Mouse (Mus musculus) cerebellum, adult 18-20 months (tissue): Measurements from ENCODE around the gene Atrnl1.

ENCODE experiments used
- DNase-seq, 2 experiments: peaks; one replicate each; pipeline ENCODE4 v3.0.0; 2021

Gene Atrnl1

GRCm38 (mm10) chr19:58124566-58124965 lies 513.7 kb downstream of the Atrnl1 start:
- no peak for DNase-seq

- DNase-seq: no peak
These were observed 514.2 kb downstream of the Atrnl1 start for GRCm38 (mm10) chr19:58125010-58125409.

- no peak for DNase-seq
These were observed 521.1 kb downstream of the Atrnl1 start for GRCm38 (mm10) chr19:58131896-58132295.

- DNase-seq: no peak
These were observed 529.5 kb downstream of the Atrnl1 start for GRCm38 (mm10) chr19:58140191-58140784.

GRCm38 (mm10) chr19:58143853-58144454 lies 533.1 kb downstream of the Atrnl1 start:
- no peak for DNase-seq

- no peak for DNase-seq
These were observed 534.7 kb downstream of the Atrnl1 start for GRCm38 (mm10) chr19:58145521-58145920.

- DNase-seq: no peak
These were observed 540.4 kb downstream of the Atrnl1 start for GRCm38 (mm10) chr19:58151257-58151656.

GRCm38 (mm10) chr19:58161569-58161968 lies 550.7 kb downstream of the Atrnl1 start:
- DNase-seq: no peak

- no peak for DNase-seq
These were observed 554.2 kb downstream of the Atrnl1 start for GRCm38 (mm10) chr19:58164896-58165634.

- no peak for DNase-seq
These were observed 554.8 kb downstream of the Atrnl1 start for GRCm38 (mm10) chr19:58165635-58166015.

- DNase-seq: no peak
These were observed 555.3 kb downstream of the Atrnl1 start for GRCm38 (mm10) chr19:58166147-58166546.

GRCm38 (mm10) chr19:58178410-58178809 lies 567.6 kb downstream of the Atrnl1 start:
- DNase-seq: no peak

- DNase-seq: no peak
These were observed 569.9 kb downstream of the Atrnl1 start for GRCm38 (mm10) chr19:58180773-58181172.
